Mouse (Mus musculus) MEL (cell line): Measurements from ENCODE around the gene Tubb2b.

Experiments
- CTCF ChIP-seq, 3 experiments: IDR thresholded peaks in 2 of 3; conservative IDR thresholded peaks in 1 of 3; 2 replicates each; pipeline ENCODE4 v1.5.1; 2011 to 2012; ENCODE audit warnings: low read length in 3 of 3, low read depth in 2 of 3, mild to moderate bottlenecking in 2 of 3, improper control_type of control experiment in 1 of 3, inconsistent platforms in 1 of 3, mixed read lengths in 1 of 3, moderate library complexity in 1 of 3; ENCODE audit not compliant: control insufficient read depth in 1 of 3, insufficient read depth in 1 of 3, poor library complexity in 1 of 3, severe bottlenecking in 1 of 3
- POLR2A ChIP-seq, 2 experiments: IDR thresholded peaks; 2 replicates each; pipeline ENCODE4 v1.6.1; 2011 to 2012; ENCODE audit warnings: low read length in 2 of 2, mild to moderate bottlenecking in 2 of 2, control low read depth in 1 of 2, improper control_type of control experiment in 1 of 2, low read depth in 1 of 2, moderate library complexity in 1 of 2; ENCODE audit not compliant: control insufficient read depth in 1 of 2, insufficient read depth in 1 of 2, poor library complexity in 1 of 2
- POLR2AphosphoS2 ChIP-seq: IDR thresholded peaks from 2 replicates; pipeline ENCODE4 v1.6.1; 2011; ENCODE audit warnings: low read length, improper control_type of control experiment
- USF2 ChIP-seq, 2 experiments: IDR thresholded peaks; 2 replicates each; pipeline ENCODE4 v1.6.1; 2011 to 2012; ENCODE audit warnings: improper control_type of control experiment in 2 of 2, low read length in 2 of 2, borderline replicate concordance in 1 of 2, inconsistent platforms in 1 of 2, low read depth in 1 of 2, mild to moderate bottlenecking in 1 of 2; ENCODE audit not compliant: insufficient read depth in 1 of 2

- TF ChIP-seq POLR2AphosphoS2 (no peak), USF2 (IDR thresholded peaks at IDR 0.05; ENCODE audit: borderline replicate concordance in 1 of 2, insufficient read depth in 1 of 2, low read depth in 1 of 2, low read length in 2 of 2) (no peak), POLR2A (IDR thresholded peaks at IDR 0.05; ENCODE audit: control insufficient read depth in 1 of 2, insufficient read depth in 1 of 2, low read depth in 1 of 2, low read length in 2 of 2, poor library complexity in 1 of 2) (no peak), CTCF (IDR thresholded peaks at IDR 0.05 in 2 of 3, conservative IDR thresholded peaks at IDR 0.05 in 1 of 3; ENCODE audit: control insufficient read depth in 1 of 3, insufficient read depth in 1 of 3, low read depth in 2 of 3, low read length in 3 of 3, poor library complexity in 1 of 3, severe bottlenecking in 1 of 3) (no peak)
Observed at GRCm38 (mm10) chr13:34119406-34119805, 10.9 kb downstream of the Tubb2b start.
